Mouse (Mus musculus): ENCODE results near the gene Nfx1. TPM values are rescaled to one million over a fixed set of nuclear protein-coding genes. Genes with fewer than 3 reads are reported as not detected.

The Nfx1 gene
- polyA plus RNA-seq, 1 experiment from 2014 or later, result 67.7 TPM

- ATAC-seq (replicated peaks; ENCODE audit: insufficient number of reproducible peaks, low FRiP score, low TSS enrichment), result no peak
- 52% methylated on average over 7 of the region's 7 CpGs for WGBS (ENCODE audit: insufficient replicate concordance)
- Histone ChIP-seq H3K4me1 (ENCODE audit: control insufficient read depth, insufficient read depth, low read length) (peaks cover 7% of the 10 kb centered on the region; the same call in 1 of the 2 replicates), H3K9ac (ENCODE audit: low read depth, low read length) (no peak overlapping the region), H3K27me3 (ENCODE audit: control insufficient read depth, insufficient read depth, low read length) (peaks cover 2% of the 10 kb centered on the region; the same call in 1 of the 2 replicates), H3K4me3 (ENCODE audit: low read depth, low read length) (no peak overlapping the region), H3K36me3 (ENCODE audit: control insufficient read depth, insufficient read depth, low read length) (no peaks in the 10 kb centered on the region), H3K27ac (ENCODE audit: low read depth, low read length) (no peak overlapping the region), H3K4me2 (no peak overlapping the region), H3K9me3 (replicated peaks; ENCODE audit: control insufficient read depth, low read length) (no peaks in the 10 kb centered on the region)
These were observed 86.1 kb downstream of the Nfx1 start for GRCm38 (mm10) chr4:41056742-41057332.

GRCm38 (mm10) chr4:41057361-41057760 lies 86.7 kb downstream of the Nfx1 start:
- Histone ChIP-seq H3K27me3 (ENCODE audit: control insufficient read depth, insufficient read depth, low read length) (peaks cover 4% of the 10 kb centered on the region; the same call in 1 of the 2 replicates), H3K27ac (ENCODE audit: low read depth, low read length) (no peak overlapping the region), H3K4me3 (ENCODE audit: low read depth, low read length) (no peak overlapping the region), H3K9ac (ENCODE audit: low read depth, low read length) (no peak overlapping the region), H3K9me3 (replicated peaks; ENCODE audit: control insufficient read depth, low read length) (no peaks in the 10 kb centered on the region), H3K4me1 (ENCODE audit: control insufficient read depth, insufficient read depth, low read length) (peaks cover 7% of the 10 kb centered on the region; the same call in 1 of the 2 replicates), H3K4me2 (no peak overlapping the region), H3K36me3 (ENCODE audit: control insufficient read depth, insufficient read depth, low read length) (no peaks in the 10 kb centered on the region)
- no peak for ATAC-seq (replicated peaks; ENCODE audit: insufficient number of reproducible peaks, low FRiP score, low TSS enrichment)
- WGBS (ENCODE audit: insufficient replicate concordance), result 76% methylated on average over 8 of the region's 9 CpGs

- Histone ChIP-seq H3K9ac (ENCODE audit: low read depth, low read length) (no peak overlapping the region), H3K4me3 (ENCODE audit: low read depth, low read length) (no peak overlapping the region), H3K9me3 (replicated peaks; ENCODE audit: control insufficient read depth, low read length) (no peaks in the 10 kb centered on the region), H3K36me3 (ENCODE audit: control insufficient read depth, insufficient read depth, low read length) (no peaks in the 10 kb centered on the region), H3K4me1 (ENCODE audit: control insufficient read depth, insufficient read depth, low read length) (no peaks in the 10 kb centered on the region), H3K4me2 (no peak overlapping the region), H3K27ac (ENCODE audit: low read depth, low read length) (no peak overlapping the region), H3K27me3 (ENCODE audit: control insufficient read depth, insufficient read depth, low read length) (peaks cover 4% of the 10 kb centered on the region; the same call in 1 of the 2 replicates)
- no peak for ATAC-seq (replicated peaks; ENCODE audit: insufficient number of reproducible peaks, low FRiP score, low TSS enrichment)
- WGBS (ENCODE audit: insufficient replicate concordance), result 49% methylated on average over 3 of the region's 3 CpGs
These were observed 92.6 kb downstream of the Nfx1 start for GRCm38 (mm10) chr4:41063351-41063750.

- no peaks in the 10 kb centered on the region for H3K36me3 ChIP-seq (ENCODE audit: control insufficient read depth, insufficient read depth, low read length)
- no peak overlapping the region for H3K9ac ChIP-seq (ENCODE audit: low read depth, low read length)
- H3K27me3 ChIP-seq (ENCODE audit: control insufficient read depth, insufficient read depth, low read length), result peaks cover 4% of the 10 kb centered on the region; the same call in 1 of the 2 replicates
- H3K4me3 ChIP-seq (ENCODE audit: low read depth, low read length), result no peak overlapping the region
- no peaks in the 10 kb centered on the region for H3K4me1 ChIP-seq (ENCODE audit: control insufficient read depth, insufficient read depth, low read length)
- H3K27ac ChIP-seq (ENCODE audit: low read depth, low read length), result no peak overlapping the region
- no peaks in the 10 kb centered on the region for H3K9me3 ChIP-seq (replicated peaks; ENCODE audit: control insufficient read depth, low read length)
- peak overlapping the region; percentile 53 for H3K4me2 ChIP-seq
- 14% methylated on average over 16 of the region's 16 CpGs for WGBS (ENCODE audit: insufficient replicate concordance)
- no peak; the same call in 1 of the 2 replicates for ATAC-seq (replicated peaks; ENCODE audit: insufficient number of reproducible peaks, low FRiP score, low TSS enrichment)
These were observed 93.4 kb downstream of the Nfx1 start for GRCm38 (mm10) chr4:41063894-41064673.

- no peak for ATAC-seq (replicated peaks; ENCODE audit: insufficient number of reproducible peaks, low FRiP score, low TSS enrichment)
- no peak overlapping the region for H3K27ac ChIP-seq (ENCODE audit: low read depth, low read length)
- peaks cover 4% of the 10 kb centered on the region; the same call in 1 of the 2 replicates for H3K27me3 ChIP-seq (ENCODE audit: control insufficient read depth, insufficient read depth, low read length)
- no peak overlapping the region for H3K9ac ChIP-seq (ENCODE audit: low read depth, low read length)
- H3K4me1 ChIP-seq (ENCODE audit: control insufficient read depth, insufficient read depth, low read length), result no peaks in the 10 kb centered on the region
- H3K9me3 ChIP-seq (replicated peaks; ENCODE audit: control insufficient read depth, low read length), result no peaks in the 10 kb centered on the region
- H3K36me3 ChIP-seq (ENCODE audit: control insufficient read depth, insufficient read depth, low read length), result no peaks in the 10 kb centered on the region
- no peak overlapping the region for H3K4me2 ChIP-seq
- H3K4me3 ChIP-seq (ENCODE audit: low read depth, low read length), result no peak overlapping the region
- WGBS (ENCODE audit: insufficient replicate concordance), result 84% methylated on average over 4 of the region's 4 CpGs
These were observed 94.5 kb downstream of the Nfx1 start for GRCm38 (mm10) chr4:41065196-41065595.

GRCm38 (mm10) chr4:41071500-41072429 lies 101.1 kb downstream of the Nfx1 start:
- ATAC-seq (replicated peaks; ENCODE audit: insufficient number of reproducible peaks, low FRiP score, low TSS enrichment), result no peak
- Histone ChIP-seq H3K27ac (ENCODE audit: low read depth, low read length) (no peak overlapping the region), H3K4me3 (ENCODE audit: low read depth, low read length) (no peak overlapping the region), H3K4me2 (no peak overlapping the region), H3K9me3 (replicated peaks; ENCODE audit: control insufficient read depth, low read length) (no peaks in the 10 kb centered on the region), H3K36me3 (ENCODE audit: control insufficient read depth, insufficient read depth, low read length) (no peaks in the 10 kb centered on the region), H3K27me3 (ENCODE audit: control insufficient read depth, insufficient read depth, low read length) (no peaks in the 10 kb centered on the region), H3K4me1 (ENCODE audit: control insufficient read depth, insufficient read depth, low read length) (no peaks in the 10 kb centered on the region), H3K9ac (ENCODE audit: low read depth, low read length) (no peak overlapping the region)
- 76% methylated on average over 14 of the region's 14 CpGs for WGBS (ENCODE audit: insufficient replicate concordance)

GRCm38 (mm10) chr4:41073008-41073817 lies 102.5 kb downstream of the Nfx1 start:
- no peaks in the 10 kb centered on the region for H3K27me3 ChIP-seq (ENCODE audit: control insufficient read depth, insufficient read depth, low read length)
- no peak overlapping the region for H3K27ac ChIP-seq (ENCODE audit: low read depth, low read length)
- H3K4me2 ChIP-seq, result no peak overlapping the region
- no peak overlapping the region for H3K4me3 ChIP-seq (ENCODE audit: low read depth, low read length)
- H3K9me3 ChIP-seq (replicated peaks; ENCODE audit: control insufficient read depth, low read length), result no peaks in the 10 kb centered on the region
- H3K36me3 ChIP-seq (ENCODE audit: control insufficient read depth, insufficient read depth, low read length), result no peaks in the 10 kb centered on the region
- no peak for ATAC-seq (replicated peaks; ENCODE audit: insufficient number of reproducible peaks, low FRiP score, low TSS enrichment)
- 73% methylated on average over 12 of the region's 12 CpGs for WGBS (ENCODE audit: insufficient replicate concordance)
- H3K9ac ChIP-seq (ENCODE audit: low read depth, low read length), result no peak overlapping the region
- H3K4me1 ChIP-seq (ENCODE audit: control insufficient read depth, insufficient read depth, low read length), result no peaks in the 10 kb centered on the region

GRCm38 (mm10) chr4:41074461-41074860 lies 103.8 kb downstream of the Nfx1 start:
- no peak for ATAC-seq (replicated peaks; ENCODE audit: insufficient number of reproducible peaks, low FRiP score, low TSS enrichment)
- H3K36me3 ChIP-seq (ENCODE audit: control insufficient read depth, insufficient read depth, low read length), result no peaks in the 10 kb centered on the region
- WGBS (ENCODE audit: insufficient replicate concordance), result 72% methylated on average over 6 of the region's 6 CpGs

More at GRCm38 (mm10) chr4:41074461-41074860, 103.8 kb downstream of the Nfx1 start:
- no peak overlapping the region for H3K27ac ChIP-seq (ENCODE audit: low read depth, low read length)
- H3K27me3 ChIP-seq (ENCODE audit: control insufficient read depth, insufficient read depth, low read length), result no peaks in the 10 kb centered on the region
- H3K4me2 ChIP-seq, result no peak overlapping the region
- H3K9ac ChIP-seq (ENCODE audit: low read depth, low read length), result no peak overlapping the region
- H3K9me3 ChIP-seq (replicated peaks; ENCODE audit: control insufficient read depth, low read length), result no peaks in the 10 kb centered on the region
- H3K4me1 ChIP-seq (ENCODE audit: control insufficient read depth, insufficient read depth, low read length), result 0 out of 2 replicates have a peak, but pooled peaks cover 3% of the 10 kb centered on the region
- no peak overlapping the region for H3K4me3 ChIP-seq (ENCODE audit: low read depth, low read length)
